Mouse (Mus musculus): ENCODE data around the gene 5830411N06Rik. TPM values are rescaled to one million over a fixed set of nuclear protein-coding genes. Genes with fewer than 3 reads are reported as not detected.

The 5830411N06Rik gene
- polyA plus RNA-seq (2012; rRNA removed), result 0.09 and 0.22 TPM in 2 replicates

DNA sequence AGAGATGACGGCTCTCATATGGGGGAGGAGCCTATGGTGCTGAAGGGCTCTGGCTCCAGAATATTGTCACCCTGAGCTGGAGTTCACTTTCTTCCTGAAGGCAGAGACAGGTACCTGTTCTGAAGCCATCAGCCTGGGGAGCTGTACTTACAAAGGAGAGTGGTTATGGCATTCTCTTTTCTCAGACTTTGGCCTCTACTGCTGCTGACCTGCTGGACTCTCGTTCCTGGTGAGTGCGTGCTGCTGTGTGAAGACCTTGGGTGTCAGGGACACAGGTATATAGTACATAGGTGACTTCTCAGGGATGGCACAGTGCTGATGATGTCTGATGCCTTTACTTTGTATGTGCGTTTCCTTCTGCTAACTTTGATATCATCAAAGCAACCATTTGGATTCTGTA is at the start of gene 5830411N06Rik:
Gene 5830411N06Rik, plus strand, starts transcription at position 69 of the 400 bp plus-strand sequence.
- no peak for DNase-seq (ENCODE audit: low spot score)

DNA sequence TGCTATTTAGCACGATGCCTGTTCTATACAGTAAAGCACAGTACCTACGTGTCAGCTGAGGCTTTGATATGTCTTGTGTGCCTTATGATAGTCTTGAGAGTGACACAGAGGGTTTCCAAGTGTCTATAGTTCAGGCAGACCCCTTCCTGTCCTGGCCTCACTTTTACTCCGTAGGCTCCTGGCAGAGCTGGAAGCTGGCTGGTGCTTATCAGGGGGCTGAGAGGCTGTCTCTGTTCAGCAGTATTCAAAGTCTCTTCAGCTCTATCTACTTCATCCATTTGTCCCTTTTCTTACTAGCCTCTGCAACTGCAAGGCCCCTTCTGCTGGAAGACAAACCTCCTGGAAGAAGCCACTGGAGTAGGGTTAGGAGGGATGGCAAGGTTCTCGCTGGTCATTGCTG is 46.0 kb upstream of the 5830411N06Rik start:
- DNase-seq (ENCODE audit: low spot score), result no peak

GRCm38 (mm10) chr7:140205864-140206263 is 41.2 kb upstream of the 5830411N06Rik start, which contains the start of gene Olfr524:
Gene Olfr524 (minus strand): TSS chr7:140205964.
- no peak for DNase-seq (ENCODE audit: low spot score)

DNA sequence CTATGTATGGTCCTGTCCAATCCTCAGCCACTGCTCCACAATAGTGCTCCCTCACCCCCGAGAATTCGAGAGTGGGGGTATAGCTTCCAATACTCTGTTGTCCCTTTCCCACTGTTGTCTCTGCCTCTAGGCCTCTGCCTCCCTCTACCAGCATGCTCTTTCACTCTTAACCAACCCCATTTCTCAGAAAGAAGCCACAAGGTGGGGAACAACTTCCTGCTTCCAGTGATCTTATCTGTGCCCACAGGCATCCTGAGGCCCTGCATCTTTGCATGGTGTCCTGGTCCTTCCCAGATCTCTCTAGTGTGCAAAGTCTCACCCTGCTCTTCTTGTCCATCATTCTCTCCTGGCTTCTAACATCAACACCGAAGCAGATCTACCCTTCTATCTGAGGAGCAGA is 40.2 kb upstream of the 5830411N06Rik start:
- no peak for DNase-seq (ENCODE audit: low spot score)

GRCm38 (mm10) chr7:140208153-140208552 is 38.9 kb upstream of the 5830411N06Rik start:
- no peak for DNase-seq (ENCODE audit: low spot score)

DNA sequence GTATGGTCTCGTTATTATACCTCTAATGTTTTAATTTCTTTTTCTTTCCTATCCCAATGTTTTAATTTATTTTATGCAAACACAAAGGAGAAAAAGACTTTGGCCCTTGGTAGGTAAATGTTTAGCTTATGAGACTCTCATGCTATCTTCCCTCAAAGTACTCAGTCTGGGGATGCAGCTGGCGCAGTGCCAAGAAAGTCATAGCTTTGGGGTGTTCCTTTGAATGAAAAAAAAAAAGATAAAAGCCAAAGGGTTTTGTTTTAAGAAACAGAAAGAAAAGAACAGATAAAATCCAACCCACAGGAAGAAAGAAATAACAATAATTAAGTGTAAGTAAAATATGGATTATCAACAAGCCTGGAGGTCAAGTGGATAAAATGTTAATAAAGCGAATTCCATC is 38.4 kb upstream of the 5830411N06Rik start:
- no peak for DNase-seq (ENCODE audit: low spot score)

DNA sequence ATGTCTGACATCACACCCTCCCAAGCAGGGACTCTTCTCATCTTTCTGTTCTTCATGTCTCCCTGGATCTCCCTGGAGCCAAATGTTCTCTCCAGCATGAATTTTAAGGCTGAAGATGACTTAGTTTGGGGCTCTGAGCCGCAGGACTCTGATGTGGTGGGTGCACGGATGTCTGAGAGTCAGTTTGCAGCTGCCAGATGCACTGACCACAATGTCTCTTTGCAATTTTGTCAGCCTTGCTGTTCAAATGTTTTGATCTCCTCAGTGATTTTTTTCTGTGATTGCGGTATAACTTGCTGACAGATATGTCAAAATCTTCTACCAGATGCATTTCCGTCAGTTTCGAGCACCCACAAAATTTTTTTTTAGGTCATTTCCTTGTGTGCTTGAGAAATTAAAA is 33.2 kb upstream of the 5830411N06Rik start:
- DNase-seq (ENCODE audit: low spot score), result no peak

DNA sequence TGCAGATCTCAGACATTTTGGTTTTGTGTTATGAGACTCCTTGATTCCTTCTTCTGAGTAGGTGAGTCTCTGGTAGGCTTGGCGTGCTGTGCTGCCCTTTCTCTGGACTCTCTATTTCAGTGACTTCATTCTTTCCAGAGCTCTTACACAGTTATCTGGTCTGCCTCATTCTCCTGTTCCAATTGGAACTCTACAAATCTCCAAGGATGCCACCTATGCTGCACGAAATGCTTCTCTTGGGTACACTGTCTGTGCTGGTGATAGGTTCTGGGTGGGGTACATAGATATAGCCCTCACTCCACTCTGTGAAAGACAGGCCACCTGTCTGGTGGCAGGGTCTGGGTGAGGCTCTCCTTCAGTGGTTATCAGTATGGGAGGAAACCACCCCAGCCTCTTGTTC is 29.1 kb upstream of the 5830411N06Rik start, which contains the start of gene Cd163l1:
Gene Cd163l1, plus strand, starts transcription at position 301 of the 400 bp plus-strand sequence.
- no peak for DNase-seq (ENCODE audit: low spot score)

GRCm38 (mm10) chr7:140219268-140219667 is 27.8 kb upstream of the 5830411N06Rik start:
- DNase-seq (ENCODE audit: low spot score), result no peak

DNA sequence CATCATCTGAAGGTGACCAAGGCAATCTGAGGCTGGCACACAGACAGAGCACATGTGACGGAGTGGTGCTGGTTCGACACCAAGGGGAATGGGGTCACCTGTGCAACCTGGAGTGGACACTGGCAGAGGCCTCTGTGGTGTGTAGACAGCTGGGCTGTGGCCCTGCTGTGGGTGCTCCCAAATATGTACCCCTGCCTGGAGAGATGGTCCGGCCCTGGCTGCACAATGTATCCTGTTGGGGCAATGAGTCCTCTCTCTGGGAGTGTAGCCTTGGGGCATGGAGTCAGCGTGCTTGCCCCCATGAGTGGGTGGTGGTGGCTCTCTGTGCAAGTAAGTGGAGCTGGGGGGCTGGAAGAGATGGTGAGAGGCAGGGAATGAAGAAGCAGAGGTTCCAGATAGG is 26.7 kb upstream of the 5830411N06Rik start:
- no peak for DNase-seq (ENCODE audit: low spot score)

GRCm38 (mm10) chr7:140224209-140224608 is 22.9 kb upstream of the 5830411N06Rik start:
- no peak for DNase-seq (ENCODE audit: low spot score)

DNA sequence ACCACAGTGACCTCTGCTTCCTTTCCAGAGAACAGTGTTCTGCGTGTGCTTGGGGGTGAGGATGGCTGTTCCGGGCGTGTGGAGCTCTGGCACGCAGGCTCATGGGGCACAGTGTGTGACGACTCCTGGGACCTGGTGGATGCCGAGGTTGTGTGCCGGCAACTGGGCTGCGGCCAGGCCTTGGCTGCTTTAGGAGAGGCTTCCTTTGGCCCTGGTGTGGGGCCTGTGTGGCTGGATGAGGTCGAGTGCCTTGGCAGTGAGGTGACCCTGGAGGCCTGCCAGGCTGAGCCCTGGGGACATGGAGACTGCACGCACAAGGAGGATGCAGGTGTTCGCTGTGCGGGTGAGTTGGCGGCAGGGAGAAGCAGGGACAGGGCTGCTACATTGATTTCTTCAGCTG is 18.6 kb upstream of the 5830411N06Rik start:
- no peak for DNase-seq (ENCODE audit: low spot score)

DNA sequence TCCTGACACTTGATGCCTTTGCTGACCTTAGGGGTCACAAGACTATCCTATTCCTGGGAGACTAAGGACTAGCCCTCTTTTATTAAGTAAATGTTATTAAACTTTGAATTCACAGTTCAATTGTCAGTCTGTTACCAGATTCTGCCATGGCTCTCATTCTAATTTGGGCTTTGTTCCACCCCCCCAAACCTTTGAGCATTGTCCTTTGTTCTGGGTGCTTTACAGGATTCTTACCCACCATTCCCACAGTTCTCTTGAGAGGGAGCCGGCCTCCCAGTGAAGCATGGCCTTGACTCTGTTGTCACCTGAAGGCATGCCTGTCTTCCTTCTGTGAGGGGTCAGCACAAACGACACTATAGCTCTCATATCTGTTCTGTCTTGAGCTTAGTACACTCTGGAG is 16.1 kb upstream of the 5830411N06Rik start:
- no peak for DNase-seq (ENCODE audit: low spot score)

- no peak for DNase-seq (ENCODE audit: low spot score)
These were observed 13.4 kb upstream of the 5830411N06Rik start for GRCm38 (mm10) chr7:140233696-140234095.

GRCm38 (mm10) chr7:140253780-140254299 is 6.8 kb downstream of the 5830411N06Rik start:
- no peak for DNase-seq (ENCODE audit: low spot score)

- DNase-seq (ENCODE audit: low spot score), result no peak
These were observed 48.7 kb downstream of the 5830411N06Rik start for GRCm38 (mm10) chr7:140295746-140296145.

DNA sequence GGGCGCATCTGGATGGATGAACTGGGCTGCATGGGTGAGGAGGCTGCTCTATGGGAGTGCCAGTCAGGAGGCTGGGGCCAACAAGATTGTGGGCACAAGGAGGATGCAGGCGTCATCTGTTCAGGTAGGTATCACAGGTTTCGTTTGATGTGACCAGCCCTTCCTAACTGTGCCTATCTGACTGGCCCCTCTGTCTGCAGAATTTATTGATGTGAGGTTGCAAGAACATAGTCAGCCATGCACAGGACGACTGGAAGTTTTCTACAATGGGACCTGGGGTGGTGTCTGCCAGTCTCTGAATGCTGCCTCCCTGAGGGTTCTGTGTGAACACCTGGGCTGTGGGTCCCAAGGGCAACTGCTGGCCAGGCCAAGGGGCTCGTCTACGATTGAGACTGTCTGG is 49.8 kb downstream of the 5830411N06Rik start:
- DNase-seq (ENCODE audit: low spot score), result no peak

DNA sequence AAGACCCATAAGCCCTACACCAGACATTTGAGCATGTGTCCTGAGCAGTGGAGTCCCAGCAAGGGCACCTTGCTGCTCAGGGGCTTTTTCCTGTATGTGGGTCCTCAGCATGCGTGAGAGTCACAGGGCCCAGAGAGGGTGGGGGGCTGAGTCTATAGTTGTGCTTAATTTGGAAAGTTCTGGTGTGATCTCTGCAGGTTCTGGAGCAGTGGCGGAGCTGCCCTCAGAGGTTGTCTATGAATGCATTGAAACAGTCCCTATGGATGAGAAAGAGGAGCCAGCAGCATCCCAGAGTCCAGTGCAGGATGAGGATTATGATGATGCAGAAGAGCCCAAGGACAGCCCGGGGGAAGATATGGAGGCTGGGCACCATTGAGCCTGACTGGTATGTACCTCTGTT is 52.3 kb downstream of the 5830411N06Rik start:
- no peak for DNase-seq (ENCODE audit: low spot score)

DNA sequence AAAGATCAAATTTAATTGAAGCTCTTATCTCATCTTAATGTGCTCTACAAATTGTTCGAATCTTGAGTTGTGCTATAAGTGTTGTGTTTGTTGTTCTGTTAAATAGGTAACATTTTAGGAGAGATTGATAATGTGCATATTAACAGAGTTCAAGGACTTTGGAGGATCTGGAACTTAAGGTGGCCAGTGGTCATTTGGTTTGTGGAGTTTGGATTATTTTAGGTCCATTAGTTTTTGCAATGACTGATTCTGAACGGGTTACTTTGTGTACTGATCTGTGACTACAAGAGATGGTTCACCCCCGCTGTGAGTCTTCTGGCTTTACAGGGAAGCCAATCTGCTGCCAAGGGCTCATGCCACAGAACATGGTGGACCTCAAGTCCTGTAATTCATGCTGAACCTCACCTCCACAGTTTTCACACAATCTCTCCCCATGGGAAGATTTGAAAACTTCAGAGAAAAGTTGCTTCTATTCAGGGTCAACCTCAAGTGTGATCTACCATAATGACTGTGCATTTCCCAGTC is 72.8 kb downstream of the 5830411N06Rik start:
- DNase-seq (ENCODE audit: low spot score), result no peak

DNA sequence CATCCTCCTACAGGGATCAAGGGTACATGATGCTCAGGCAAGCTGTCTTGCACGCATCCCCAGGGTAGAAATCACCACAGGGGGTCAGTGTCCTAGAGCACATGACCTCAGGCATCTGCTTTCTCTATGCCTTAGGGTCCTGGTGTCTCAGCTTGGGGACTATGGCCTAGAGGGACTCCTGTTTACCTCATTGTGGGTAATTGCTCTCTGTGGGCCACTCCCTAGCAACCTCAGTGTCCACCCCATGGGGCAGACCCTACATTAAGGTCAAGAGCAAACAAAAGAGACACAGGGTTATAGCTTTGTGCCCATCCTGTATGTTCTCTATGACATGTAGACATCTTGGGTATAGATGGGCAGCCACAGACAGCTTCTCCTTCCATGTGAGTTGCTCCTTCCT is 73.5 kb downstream of the 5830411N06Rik start, which contains the start of gene Olfr525:
Gene Olfr525, plus strand, starts transcription at position 301 of the 400 bp plus-strand sequence.
- no peak for DNase-seq (ENCODE audit: low spot score)

DNA sequence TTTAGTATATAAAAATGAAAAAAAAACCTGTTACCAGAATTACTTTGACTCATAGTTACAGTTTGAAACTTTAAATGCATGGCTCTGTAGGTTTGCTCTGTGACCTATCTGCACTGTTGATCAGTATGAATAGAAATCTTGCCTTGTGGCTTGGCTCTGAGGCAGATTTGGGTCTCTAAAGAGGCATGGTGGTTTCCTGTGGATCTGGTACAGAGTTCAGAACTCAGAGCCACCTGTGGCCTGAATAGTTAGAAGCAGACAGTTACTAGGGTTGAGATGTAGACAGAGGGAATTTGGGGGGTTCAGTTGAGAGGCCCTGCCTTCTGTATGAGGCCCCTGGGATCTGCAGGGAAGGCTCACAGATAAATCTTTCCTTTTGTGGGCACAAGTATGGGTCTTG is 74.1 kb downstream of the 5830411N06Rik start:
- no peak for DNase-seq (ENCODE audit: low spot score)

DNA sequence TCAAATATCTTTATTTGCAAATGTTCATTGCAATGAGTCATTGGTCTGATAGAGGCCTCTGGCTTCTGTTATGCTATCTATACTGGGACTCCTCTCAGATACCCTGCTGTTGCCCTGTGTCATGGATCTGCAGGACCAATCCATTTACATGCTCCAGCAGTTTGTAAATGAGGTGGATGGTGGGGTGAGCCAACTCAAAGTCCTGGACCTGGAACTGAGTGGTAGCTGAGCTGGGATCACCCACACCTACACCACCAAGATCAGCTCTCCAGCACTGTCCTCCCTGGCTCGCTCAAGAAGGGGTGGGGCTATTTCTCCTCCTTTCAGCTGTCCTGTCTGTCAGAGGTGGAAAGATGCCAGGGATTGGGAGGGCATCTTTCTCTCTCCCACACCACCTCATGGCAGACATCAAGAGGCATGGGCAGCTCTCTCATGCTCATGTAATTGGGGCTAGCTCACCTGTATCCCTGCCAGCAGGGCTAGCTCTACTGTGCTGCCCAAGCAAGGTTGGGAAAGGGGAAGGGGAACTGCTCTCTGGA is 82.8 kb downstream of the 5830411N06Rik start:
- DNase-seq (ENCODE audit: low spot score), result no peak

- no peak for DNase-seq (ENCODE audit: low spot score)
These were observed 86.6 kb downstream of the 5830411N06Rik start, which contains the start of gene Olfr527 for GRCm38 (mm10) chr7:140333717-140334116. Gene Olfr527 (plus strand): TSS chr7:140334017.

Measured in urinary bladder, adult 2 months (tissue).